Mouse (Mus musculus): ENCODE measurements around the gene Far2.

The Far2 gene

DNA sequence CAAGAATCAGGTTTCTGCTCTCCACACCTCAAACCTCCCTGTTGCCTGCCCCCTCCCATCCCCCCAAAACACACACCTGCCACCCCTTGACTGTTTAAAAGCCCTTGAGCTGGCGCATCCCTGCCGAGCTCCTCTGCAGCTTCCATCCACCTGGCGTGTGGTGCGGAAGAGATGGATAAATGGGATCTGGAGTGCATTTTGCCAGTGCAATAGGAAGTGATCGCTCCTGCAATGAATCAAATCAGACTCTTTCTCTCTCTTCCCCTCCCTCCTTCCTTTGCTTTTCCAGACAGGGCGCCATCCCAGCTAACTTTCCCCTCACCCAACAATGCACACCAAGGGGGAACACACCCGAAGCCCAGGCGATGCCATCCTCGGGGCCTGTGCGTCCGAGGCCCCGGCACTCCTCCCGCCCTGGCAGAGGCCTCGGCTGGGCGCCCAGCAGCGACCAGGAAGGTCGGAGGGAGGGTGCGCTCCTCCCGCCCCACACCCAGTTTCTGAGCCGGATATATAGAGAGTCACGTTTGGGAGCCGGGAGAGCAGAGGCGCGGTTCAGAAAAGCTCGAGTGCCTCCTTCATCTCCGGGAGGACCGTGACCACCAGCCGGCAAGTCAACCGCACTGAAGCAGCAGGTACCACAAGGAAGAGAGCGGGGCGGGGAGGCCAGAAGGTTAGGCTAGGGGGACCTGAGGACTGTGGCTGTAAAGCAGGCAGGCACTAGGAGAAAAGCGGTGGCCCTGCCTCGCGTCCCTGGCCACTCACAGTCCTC lies at the start of gene Far2:
TSS of gene Far2 (plus strand) at position 379 of the 769 bp plus-strand sequence.
- DNase-seq: peak; percentile 9 to 29

DNA sequence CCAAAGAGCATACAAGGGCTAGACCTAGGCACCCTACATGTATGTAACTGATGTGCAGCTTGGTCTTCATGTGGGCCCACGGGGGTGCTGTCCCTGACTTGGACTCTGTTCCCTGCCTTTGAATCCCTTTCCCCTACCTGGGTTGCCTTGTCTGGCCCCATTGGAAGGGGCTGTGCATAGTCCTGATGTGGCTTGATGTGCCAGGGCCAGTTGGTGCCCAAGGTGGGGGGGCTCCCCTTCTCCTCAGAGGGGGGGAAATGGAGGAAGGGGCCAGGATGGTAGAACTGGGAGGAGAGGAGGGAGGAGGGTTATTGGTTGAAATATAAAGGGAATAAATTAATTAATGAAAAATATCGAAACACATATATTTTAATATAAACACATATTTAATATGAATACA lies 46.6 kb upstream of the Far2 start:
- no peak for DNase-seq

DNA sequence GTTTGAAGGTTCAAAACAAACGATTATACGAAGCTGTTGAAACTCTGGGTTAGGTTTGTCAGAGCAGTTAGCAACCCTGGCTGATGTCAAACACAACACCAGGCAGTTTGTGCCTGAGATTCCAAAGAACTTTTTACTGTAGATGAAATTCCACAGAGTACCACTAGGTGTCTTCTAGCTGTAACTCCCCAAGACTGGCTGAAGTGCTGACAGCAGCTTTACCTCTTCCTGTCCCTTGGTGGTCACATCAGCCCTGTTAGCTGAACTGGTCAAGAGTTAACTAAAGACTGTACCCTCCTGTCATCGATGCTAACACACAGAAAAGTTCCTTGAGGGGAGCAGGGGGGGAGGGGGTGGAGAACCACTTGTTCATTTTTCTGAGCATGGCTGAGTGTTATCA lies 46.0 kb upstream of the Far2 start:
- no peak for DNase-seq

- DNase-seq: peak; percentile 11 to 35
Measured at GRCm38 (mm10) chr6:148006118-148006837, 40.8 kb upstream of the Far2 start.

DNA sequence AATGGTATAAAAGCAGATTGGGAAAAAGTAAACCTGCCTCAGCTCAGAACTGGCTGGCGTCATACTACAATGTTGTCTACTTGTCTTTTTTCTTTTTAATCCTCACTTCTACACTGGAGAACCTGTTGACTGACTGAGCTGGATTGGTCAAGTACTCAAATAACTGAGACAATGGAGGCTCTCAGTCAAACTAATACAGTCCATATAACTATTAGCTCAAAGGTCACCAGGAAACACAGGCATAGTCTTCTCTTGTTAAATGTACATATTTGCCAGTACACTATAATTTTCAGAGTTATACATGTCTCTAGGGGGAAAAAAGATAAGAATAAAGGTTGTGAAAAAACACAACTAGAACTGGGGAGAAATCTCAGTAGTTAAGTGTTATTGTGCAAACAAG lies 6.3 kb upstream of the Far2 start:
- DNase-seq: no peak

DNA sequence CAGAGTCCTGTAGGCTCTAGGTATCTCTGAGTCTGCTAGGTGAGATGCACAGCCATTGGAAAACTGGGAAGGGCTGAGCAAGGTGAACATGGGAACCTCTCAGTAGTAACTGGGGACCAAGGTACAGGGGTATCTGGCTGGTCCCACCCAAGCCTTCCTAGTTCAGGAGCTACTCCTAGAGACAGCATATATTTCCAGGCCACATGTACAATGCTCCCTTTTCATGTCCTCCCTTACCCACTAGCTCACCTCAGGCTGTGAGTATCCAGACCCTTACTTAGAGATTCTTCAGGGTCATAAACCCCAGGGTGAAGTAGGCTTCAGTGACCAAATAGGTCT lies 560 bp downstream of the Far2 start:
- DNase-seq: no peak

DNA sequence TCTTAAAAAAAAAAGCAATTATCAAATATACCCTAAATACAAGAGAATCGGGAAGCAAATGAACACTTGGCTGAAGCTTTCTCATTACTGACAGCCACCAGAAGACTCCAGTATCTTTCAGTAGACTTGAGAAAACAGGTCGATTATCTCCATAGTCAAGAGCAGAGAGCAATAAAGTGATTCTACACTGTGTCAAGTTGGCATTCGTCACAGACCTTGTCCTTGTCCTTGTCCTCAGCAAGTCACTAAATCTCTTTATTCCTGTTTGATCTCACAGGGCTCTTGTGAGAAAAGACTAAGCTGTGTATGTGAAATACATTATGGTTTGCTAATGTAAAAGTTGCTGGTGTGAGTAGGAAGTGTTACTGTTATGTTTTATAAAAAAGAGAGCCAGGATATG lies 16.1 kb downstream of the Far2 start:
- no peak for DNase-seq

DNA sequence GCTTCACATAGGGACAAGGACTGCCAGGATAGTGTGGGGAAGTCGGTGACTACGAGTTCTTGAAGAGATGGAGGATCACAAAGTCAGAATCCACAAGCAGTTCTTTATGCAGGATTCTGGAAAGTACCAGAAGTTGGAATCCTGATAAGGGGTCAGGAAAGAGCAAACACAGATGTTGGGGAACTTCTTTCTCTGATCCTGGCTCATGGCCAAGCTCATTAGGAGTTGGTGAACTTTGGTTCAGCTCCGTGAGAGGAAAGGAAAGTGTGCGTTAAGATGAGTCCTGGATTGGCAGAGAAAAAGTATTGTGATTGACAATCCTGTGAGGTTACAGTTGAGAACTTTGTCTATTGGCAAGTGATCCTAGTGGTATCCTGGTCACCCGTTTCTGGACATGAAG lies 19.2 kb downstream of the Far2 start:
- DNase-seq: no peak

DNA sequence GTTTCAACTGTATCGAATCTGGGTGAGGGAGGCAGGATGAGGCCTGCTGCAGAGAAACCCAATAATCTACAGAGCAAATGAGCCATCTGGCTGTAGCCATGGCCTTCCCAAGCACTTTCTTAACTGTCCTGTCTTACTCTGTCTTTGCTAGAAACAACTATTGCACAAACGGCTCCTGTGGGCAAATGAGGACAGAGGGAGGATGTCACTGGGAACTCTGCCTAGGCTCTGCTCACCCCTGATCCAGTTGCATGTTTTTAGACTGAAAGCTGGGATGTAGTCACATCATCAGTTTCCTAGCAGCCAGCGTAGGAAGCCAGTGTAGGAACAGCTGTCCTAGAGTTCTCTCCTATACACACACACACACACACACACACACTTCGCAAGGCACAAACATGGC lies 21.7 kb downstream of the Far2 start:
- DNase-seq: peak in 1 of 2 experiments; percentile 25

GRCm38 (mm10) chr6:148073599-148073998 lies 26.5 kb downstream of the Far2 start:
- DNase-seq: no peak

DNA sequence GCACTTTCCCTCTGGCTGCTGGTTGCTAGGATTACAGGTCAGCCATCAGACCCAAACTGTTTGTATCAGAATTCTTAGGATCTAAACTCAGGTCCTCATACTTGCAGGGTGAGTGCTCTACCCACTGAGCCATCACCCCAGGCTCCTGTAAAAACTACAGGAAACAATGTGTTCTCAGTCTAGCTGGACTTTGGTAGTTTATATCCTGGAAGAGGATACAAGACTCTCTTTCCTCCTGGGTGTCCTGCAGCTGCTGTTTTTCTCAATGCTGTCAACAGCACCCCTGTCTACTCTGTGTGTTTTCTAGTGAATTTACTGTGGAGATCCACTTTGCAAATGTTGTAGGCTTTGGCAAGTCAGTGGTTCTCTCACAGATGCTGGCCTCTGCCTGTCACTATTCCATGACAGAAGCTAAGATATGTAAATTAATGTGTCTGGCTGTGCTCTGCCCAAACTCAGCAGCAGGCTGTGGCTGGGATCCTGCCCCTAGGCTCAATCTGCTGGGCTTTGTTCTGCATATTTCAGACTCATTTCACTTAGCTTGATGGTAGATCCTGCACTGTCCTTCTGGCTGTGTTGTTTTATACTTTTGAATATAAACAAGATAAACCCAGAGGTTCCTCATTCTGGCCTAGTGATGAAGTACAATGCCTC lies 27.3 kb downstream of the Far2 start:
- no peak for DNase-seq

GRCm38 (mm10) chr6:148083864-148084263 lies 36.8 kb downstream of the Far2 start:
- DNase-seq: no peak

DNA sequence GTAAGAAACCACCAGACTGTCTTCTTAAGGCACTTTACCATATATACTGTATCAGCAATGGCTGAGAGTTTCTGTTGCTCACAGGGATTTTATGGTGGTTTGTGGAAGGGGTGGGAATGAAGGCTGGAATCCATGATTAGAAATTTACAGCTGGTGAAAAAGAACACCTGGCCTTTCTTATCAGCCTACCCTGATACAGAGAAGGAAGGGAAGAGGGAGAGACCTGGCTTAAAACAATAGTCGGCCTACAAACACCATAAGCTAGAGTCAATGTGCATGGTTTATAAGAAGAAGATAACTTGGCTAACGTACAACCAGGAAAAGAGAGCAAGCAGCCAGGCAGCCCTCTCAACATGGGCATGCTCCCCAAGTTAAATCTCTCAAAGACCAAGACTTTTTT lies 37.3 kb downstream of the Far2 start:
- DNase-seq: no peak

GRCm38 (mm10) chr6:148097039-148097438 lies 50.0 kb downstream of the Far2 start:
- no peak for DNase-seq

- DNase-seq: no peak
Measured at GRCm38 (mm10) chr6:148101977-148102376, 54.9 kb downstream of the Far2 start.

- no peak for DNase-seq
Measured at GRCm38 (mm10) chr6:148102434-148102833, 55.4 kb downstream of the Far2 start.

DNA sequence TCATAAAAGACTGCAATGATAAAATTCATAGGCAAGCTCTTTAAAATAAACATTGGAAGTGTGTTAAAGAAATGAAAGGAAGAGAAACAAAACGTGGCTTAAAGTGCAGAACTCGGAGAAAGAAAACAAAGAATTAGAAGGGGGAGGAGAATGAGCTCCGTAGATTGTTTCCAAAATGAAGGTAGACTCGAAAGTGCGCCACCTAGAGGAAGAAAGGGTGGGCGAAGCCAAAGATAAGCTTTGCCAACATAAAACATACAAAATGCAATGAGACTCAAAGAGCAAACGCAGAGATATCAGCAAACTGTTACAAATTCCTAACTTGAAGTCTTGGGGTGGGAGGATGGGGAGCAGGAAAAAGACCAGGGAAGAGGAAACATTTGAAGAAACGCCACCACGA lies 57.2 kb downstream of the Far2 start:
- peak in 1 of 2 experiments; percentile 50 for DNase-seq

DNA sequence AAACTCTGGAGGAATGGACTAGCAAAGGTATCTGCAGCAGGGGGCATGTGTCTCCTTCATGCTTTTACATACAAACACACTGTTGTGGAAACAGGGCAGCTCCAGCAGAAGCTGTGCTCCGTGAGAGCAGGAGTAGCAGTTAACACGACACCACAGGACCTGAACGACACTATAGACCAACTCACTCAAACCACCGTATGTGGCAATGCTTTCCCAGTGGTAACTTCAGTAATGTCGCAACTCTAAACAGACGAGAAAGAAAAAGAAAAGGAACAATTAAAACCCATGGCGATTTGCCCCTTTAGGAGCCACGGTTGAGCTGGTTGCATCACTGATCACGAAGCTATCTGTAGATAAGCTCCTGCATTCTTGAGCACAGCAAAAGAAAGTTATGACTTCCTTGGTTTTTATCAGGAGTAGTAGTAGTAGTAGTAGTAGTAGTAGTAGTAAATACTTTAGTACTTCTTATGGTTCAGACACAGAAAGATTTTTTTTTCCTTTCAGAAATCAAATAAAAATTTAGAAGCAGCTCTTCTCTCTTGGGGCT lies 58.7 kb downstream of the Far2 start:
- no peak for DNase-seq

- DNase-seq: no peak
Measured at GRCm38 (mm10) chr6:148108741-148109472, 61.8 kb downstream of the Far2 start.

DNA sequence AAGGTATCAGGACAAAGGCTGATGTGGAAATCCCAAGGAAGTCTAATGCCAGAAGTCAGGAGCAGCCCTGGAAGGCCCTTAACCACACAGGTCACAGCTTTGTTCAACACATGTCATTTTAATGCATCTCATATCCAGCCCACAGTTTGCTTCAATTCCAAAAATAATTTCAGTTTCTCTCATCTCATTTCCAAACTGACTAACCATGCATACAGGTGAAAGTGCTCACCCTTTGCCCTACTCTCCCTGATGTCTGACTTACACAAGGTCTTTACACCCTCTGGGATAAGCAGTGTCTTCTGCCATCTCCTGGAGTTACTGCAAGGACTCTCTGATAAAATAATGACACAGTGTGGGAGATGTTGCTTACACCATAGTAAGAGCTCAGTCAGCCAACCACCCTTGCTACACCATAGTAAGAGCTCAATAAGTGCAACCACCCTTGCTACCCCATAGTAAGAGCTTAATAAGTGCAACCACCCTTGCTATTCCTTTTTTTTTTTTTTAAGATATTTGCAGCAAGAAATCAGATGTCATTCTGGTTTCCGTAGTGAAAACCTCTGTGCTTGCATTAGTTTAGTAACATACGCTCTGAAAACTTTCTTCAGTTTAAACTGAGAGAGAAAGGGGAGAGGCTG lies 64.1 kb downstream of the Far2 start:
- DNase-seq: no peak

DNA sequence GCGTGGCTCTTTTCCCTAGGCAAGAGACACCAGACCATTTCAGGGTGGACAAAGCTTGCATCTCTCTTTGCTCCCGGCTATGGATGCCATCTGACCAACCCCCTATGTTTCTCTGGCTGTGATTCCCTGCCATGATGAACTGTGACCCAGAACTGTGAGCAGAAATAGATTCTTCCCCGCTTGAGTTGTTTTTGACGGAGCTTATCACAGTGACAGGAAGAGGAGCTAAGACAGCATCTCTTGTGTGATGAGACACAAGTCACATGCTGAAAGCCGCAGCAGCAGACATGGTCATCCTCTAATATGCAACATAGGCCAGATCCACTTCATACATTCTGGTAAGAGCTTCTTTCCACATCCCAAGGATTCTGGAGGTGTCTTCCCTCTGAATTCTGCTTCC lies 69.3 kb downstream of the Far2 start:
- no peak for DNase-seq

GRCm38 (mm10) chr6:148116907-148117306 lies 69.8 kb downstream of the Far2 start:
- no peak for DNase-seq

DNA sequence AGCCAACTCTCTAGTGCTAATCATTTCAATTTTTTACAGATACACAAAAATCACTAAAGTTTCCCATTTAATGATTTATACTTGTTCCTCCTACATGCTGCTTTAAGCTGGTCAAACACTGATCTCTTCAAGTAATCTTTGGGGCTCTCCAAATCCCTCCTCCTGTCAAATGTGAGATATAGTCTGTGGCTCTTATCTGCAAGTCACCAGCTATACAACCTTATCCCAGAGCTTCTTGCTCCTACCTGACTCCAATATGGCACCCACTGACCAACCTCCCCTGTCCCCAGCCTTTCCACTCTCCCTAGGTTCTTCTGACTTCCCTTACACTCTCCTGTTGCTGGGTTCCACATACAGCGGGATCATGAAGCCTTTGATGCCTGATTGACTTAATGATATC lies 70.6 kb downstream of the Far2 start:
- no peak for DNase-seq

Measured in lung, postnatal 4 days (tissue).